Mouse (Mus musculus): ENCODE results near the gene Zfp961. TPM values are rescaled to one million over a fixed set of nuclear protein-coding genes. Genes with fewer than 3 reads are reported as not detected.

Gene Zfp961
- polyA plus RNA-seq, 1 experiment from 2014 or later: 16.9 TPM

DNA sequence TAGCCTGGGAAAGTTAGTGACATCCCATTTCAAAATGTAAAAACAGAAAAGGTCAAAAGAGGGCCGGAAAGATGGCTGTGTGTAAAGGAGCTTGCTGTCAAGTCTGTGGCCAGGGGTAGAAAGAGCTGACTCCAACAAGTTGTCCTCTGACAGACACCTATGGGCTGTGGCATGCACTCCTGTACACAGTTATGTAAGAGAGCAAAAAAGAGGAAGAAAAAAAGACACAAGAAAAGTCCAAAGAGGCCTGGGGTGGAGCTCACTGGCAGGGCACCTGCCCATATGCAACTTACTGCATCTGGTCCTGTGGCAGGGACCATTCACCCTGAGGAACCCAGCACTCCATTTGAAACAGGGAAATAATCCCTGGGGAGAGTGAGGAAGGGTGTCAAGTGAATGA, 91.7 kb downstream of the Zfp961 start:
- no peak overlapping the region for H3K27ac ChIP-seq
- no peaks in the 10 kb centered on the region for H3K4me1 ChIP-seq (replicated peaks)
- H3K4me2 ChIP-seq: no peak overlapping the region
- no peaks in the 10 kb centered on the region for H3K27me3 ChIP-seq
- no peak overlapping the region for H3K4me3 ChIP-seq
- H3K9me3 ChIP-seq: no peaks in the 10 kb centered on the region
- no peak overlapping the region for H3K9ac ChIP-seq
- 82% methylated on average over 1 of the region's 1 CpGs for WGBS
- no peak for ATAC-seq (ENCODE audit: low FRiP score)
- H3K36me3 ChIP-seq: no peaks in the 10 kb centered on the region

Other genes with a start within 250 kb of the Zfp961 start
- gene B3gnt3, start 249.2 kb upstream of the Zfp961 start, polyA plus RNA-seq (2015; fragmentation: Nextera tagmentation; extraction: Ambion mirVana): 0.32 and 0.34 TPM in 2 replicates
- 62.2 and 68.2 TPM in 2 replicates for gene Fcho1, start 225.3 kb upstream of the Zfp961 start, polyA plus RNA-seq (2015; fragmentation: Nextera tagmentation; extraction: Ambion mirVana)
- 8.2 and 8.7 TPM in 2 replicates for gene Zfp709, start 69.0 kb upstream of the Zfp961 start, polyA plus RNA-seq (2015; fragmentation: Nextera tagmentation; extraction: Ambion mirVana)
- 16.5 and 17.8 TPM in 2 replicates for gene Zfp882, start 42.4 kb upstream of the Zfp961 start, polyA plus RNA-seq (2015; fragmentation: Nextera tagmentation; extraction: Ambion mirVana)
- 34.9 and 38.9 TPM in 2 replicates for gene Zfp617, start 42.4 kb upstream of the Zfp961 start, polyA plus RNA-seq (2015; fragmentation: Nextera tagmentation; extraction: Ambion mirVana)
- 0.73 and 0.76 TPM in 2 replicates for gene Cyp4f18, start 58.6 kb downstream of the Zfp961 start, polyA plus RNA-seq (2015; fragmentation: Nextera tagmentation; extraction: Ambion mirVana)
- not detected in 2 replicates for gene Olfr372, start 90.2 kb downstream of the Zfp961 start, polyA plus RNA-seq (2015; fragmentation: Nextera tagmentation; extraction: Ambion mirVana)
- gene Olfr373, start 132.1 kb downstream of the Zfp961 start, polyA plus RNA-seq (2015; fragmentation: Nextera tagmentation; extraction: Ambion mirVana): not detected in 2 replicates
- gene Olfr374, start 156.0 kb downstream of the Zfp961 start, polyA plus RNA-seq (2015; fragmentation: Nextera tagmentation; extraction: Ambion mirVana): 0.05 TPM in 1 of 2 replicates, not detected in the other
- 221 and 233 TPM in 2 replicates for gene Tpm4, start 183.9 kb downstream of the Zfp961 start, polyA plus RNA-seq (2015; fragmentation: Nextera tagmentation; extraction: Ambion mirVana)
- gene Rab8a, start 210.2 kb downstream of the Zfp961 start, polyA plus RNA-seq (2015; fragmentation: Nextera tagmentation; extraction: Ambion mirVana): 94.1 and 96.0 TPM in 2 replicates
- gene Hsh2d, start 238.6 kb downstream of the Zfp961 start, polyA plus RNA-seq (2015; fragmentation: Nextera tagmentation; extraction: Ambion mirVana): not detected in 2 replicates

Data from hindbrain, embryonic 13.5 days (tissue).